Mouse (Mus musculus) heart, adult 2 months (tissue): ENCODE measurements at regions not wholly inside any gene's neighbourhood (a gene's known extent, or its start where the extent isn't known, plus 50 kb on each side); places are given as distances from the start of the nearest gene placed in this dataset.
"Not testable (repeated sequence)": the region's sequence is repeated elsewhere in the genome, so short reads cannot be mapped to it uniquely, and the experiment has no call there.

Source experiments
- CTCF ChIP-seq: fragments of 200-600 bp; IDR thresholded peaks from 2 replicates; pipeline ENCODE4 v1.8.1; 2022; ENCODE audit warnings: antibody characterized with exemption, mild to moderate bottlenecking, moderate library complexity
- EP300 ChIP-seq: fragments of 200-500 bp; IDR thresholded peaks from 2 replicates; pipeline ENCODE4 v1.6.1; 2011; ENCODE audit warnings: low read depth, low read length, control low read depth; ENCODE audit not compliant: insufficient read depth
- POLR2A ChIP-seq: fragments of 200-500 bp; IDR thresholded peaks from 2 replicates; pipeline ENCODE4 v1.6.1; 2011; ENCODE audit warnings: mild to moderate bottlenecking, low read depth, low read length, control low read depth; ENCODE audit not compliant: insufficient read depth

GRCm38 (mm10) chr19:35761750-35762149 is 295.6 kb downstream of the Htr7 start:
- TF ChIP-seq POLR2A, CTCF, EP300: not testable (repeated sequence)
